Mouse (Mus musculus) Patski (cell line): ENCODE measurements around the gene Cxcr2. TPM values are rescaled to one million over a fixed set of nuclear protein-coding genes. Genes with fewer than 3 reads are reported as not detected.

Experiments used
- ATAC-seq: fragments of 100-300 bp; one replicate; pipeline ENCODE4 v1.8.0; 2021
- CTCF ChIA-PET: fragments of 350-600 bp; sonication (Branson Sonifier 250); formaldehyde crosslinking; loops from one replicate; lab custom pipeline; 2022; ENCODE audit warnings: inconsistent platforms; lab: Charles Lee
- POLR2A ChIA-PET: fragments of 350-600 bp; sonication (Branson Sonifier 250); formaldehyde crosslinking; loops from one replicate; lab custom pipeline; 2022; ENCODE audit warnings: antibody characterized with exemption, inconsistent platforms; lab: Charles Lee
- DNase-seq: peaks from one replicate; pipeline ENCODE4 v3.0.0-alpha.2; 2011; ENCODE audit warnings: low read depth, low spot score
- H3K27me3 ChIP-seq: fragments of 371-371 bp; one replicate; pipeline ENCODE4 v1.5.1; 2021
- CTCF ChIP-seq: fragments of 100-300 bp; IDR thresholded peaks from one replicate; pipeline ENCODE4 v1.5.1; 2021
- in situ Hi-C: fragments of 300-500 bp; cut with MboI; formaldehyde crosslinking; loops from 3 replicates; pipeline ENCODE4 v1.11.1; 2018; ENCODE audit warnings: low pct_unique_long_range_greater_than_20kb, mixed read lengths
- polyA plus RNA-seq: library from polyadenylated mRNA; unstranded; gene quantifications from one replicate; pipeline ENCODE4 v1.2.3, GENCODE M21; 2021

Gene Cxcr2
- polyA plus RNA-seq, 1 experiment from 2014 or later: 0.01 TPM

DNA sequence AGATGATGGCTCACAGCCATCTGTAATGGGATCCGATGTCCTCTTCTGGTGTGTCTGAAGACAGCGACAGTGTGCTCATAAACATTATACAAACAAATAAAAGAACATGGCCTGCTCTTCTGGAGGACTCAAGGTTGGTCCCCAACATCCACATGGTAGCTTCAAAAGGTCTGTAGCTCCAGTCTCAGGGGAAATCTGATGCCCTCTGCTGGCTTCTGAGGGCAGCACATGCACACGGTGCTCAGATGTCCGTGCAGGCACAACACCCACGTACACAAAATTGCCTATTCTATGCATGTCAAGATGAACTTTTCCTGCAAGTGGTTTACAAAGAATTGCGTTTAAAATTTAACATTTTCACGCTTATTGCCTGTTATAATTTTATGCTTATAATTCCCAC, 42.2 kb downstream of the Cxcr2 start:
- DNase-seq (no peak), ATAC-seq (no peak)
- POLR2A ChIA-PET: interaction anchor here (0.6 kb wide), 1 partner anchor 18 kb away, joined by 5 read pairs; no protein-coding TSS in a partner anchor
- TF ChIP-seq CTCF: peak; percentile 68
- CTCF ChIA-PET: interaction anchor here (1.1 to 1.8 kb wide), 2 partner anchors 9 to 294 kb away, joined by 4 read pairs; no protein-coding TSS in a partner anchor
- in situ Hi-C loops: no loop called here
- no peaks in the 10 kb centered on the region for H3K27me3 ChIP-seq

DNA sequence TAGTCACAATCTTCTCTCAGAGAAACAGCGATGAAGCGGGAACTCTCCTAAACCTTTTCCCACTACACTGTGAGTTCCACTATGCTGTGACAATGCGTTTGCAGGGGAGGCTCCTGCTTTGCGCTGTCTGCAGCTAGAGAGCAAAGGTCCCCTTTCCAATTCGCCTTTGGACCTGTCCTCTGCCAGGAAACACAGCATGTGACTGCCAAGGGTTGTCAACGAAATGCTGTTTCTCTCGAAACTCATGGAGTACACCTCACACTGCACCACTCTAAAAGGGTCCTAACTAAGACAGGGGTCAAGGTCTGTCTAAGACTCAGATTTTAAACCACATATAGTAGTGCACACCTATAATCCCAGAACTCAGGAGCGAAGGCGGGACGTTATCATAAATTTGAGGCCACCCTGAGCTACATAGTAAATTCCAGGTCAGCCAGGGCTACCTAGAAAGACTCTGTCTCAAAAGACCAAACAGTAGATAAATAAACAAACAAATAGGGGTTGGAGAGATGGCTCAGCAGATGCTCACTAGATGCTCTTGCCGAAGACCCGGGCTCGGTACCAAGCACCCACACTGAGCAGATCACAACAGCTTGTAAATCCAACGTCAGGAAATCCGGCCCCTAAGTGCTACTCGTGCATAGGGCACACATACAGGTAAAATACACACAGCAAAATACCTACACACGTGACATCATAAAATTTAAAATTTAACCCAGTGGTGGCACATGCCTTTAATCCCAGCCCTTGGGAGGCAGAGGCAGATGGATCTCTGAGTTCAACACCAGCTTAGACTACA, 43.0 kb downstream of the Cxcr2 start:
- CTCF ChIA-PET: interaction anchor here (0.9 kb wide), 1 partner anchor 165 kb away, joined by 3 read pairs; the partner anchor contains the start of gene Catip
- no peak for DNase-seq

DNA sequence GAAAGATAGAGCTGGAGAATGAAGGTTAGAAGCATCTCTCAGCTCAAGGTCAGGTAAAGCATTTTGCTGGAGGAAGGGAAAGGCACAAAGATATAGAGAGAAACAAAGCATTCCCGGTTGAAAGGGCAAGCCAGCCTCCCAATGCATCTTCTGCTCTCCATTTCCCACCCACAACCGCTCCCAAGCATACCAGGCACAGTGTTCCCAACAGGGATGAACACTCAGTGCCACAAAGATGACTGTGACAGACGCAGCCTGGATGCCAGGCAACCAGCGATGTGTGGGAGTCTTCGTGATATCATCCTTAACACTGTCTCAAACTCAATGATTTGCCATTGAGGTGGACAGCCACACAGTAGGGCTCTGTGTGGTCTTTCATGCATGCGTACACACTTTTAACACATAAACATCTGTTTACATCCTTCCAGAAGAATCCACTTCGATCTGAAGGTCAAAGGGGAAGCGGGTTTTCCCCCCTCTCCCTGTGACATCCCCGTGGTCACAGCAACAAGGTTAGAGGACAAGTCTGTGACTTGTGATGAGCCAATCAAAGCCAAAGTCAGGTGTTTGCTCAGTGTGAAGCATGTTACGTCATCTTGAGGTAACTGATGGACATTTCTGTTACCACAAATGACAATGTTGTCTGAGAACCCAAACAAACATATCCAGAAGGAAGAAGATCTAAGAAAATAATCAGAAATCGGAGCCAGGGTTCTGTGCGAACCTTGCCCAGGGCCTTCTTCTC, 44.1 kb downstream of the Cxcr2 start:
- CTCF ChIA-PET: no interaction called here
- POLR2A ChIA-PET: no interaction called here
- H3K27me3 ChIP-seq: no peaks in the 10 kb centered on the region
- DNase-seq (no peak), ATAC-seq (no peak)
- in situ Hi-C loops: no loop called here
- TF ChIP-seq CTCF: no peak

More for the DNA sequence above, 43.0 kb downstream of the Cxcr2 start:
- in situ Hi-C loops: no loop called here
- no peaks in the 10 kb centered on the region for H3K27me3 ChIP-seq
- no peak for ATAC-seq
- TF ChIP-seq CTCF: no peak
- POLR2A ChIA-PET: interaction anchor here (0.5 kb wide), 1 partner anchor 291 kb away, joined by 4 read pairs; no protein-coding TSS in a partner anchor

DNA sequence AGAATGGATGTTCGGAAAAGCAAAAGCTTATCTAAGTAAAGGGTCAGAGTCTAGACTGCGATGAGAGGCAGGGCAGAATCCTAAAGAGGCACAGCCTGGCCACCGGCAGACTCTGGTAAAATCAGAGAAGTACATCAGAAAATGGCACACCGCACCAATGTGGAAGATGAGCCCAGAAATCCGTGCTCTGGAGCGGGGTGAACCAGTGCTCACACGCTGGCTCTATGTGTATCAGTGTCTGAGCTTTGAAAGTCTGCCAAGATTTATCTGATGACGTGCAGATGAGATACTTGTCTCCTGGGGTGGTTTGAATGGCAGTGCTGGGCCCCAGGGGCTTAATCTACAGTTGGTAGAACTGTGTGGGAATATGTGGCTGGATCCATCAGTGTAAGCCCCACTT, 45.3 kb downstream of the Cxcr2 start:
- CTCF ChIA-PET: interaction anchor here (1.0 kb wide), 1 partner anchor 11 kb away, joined by 4 read pairs; no protein-coding TSS in a partner anchor
- DNase-seq: no peak
- TF ChIP-seq CTCF: no peak
- in situ Hi-C loops: no loop called here
- no peaks in the 10 kb centered on the region for H3K27me3 ChIP-seq
- POLR2A ChIA-PET: no interaction called here
- ATAC-seq: no peak

DNA sequence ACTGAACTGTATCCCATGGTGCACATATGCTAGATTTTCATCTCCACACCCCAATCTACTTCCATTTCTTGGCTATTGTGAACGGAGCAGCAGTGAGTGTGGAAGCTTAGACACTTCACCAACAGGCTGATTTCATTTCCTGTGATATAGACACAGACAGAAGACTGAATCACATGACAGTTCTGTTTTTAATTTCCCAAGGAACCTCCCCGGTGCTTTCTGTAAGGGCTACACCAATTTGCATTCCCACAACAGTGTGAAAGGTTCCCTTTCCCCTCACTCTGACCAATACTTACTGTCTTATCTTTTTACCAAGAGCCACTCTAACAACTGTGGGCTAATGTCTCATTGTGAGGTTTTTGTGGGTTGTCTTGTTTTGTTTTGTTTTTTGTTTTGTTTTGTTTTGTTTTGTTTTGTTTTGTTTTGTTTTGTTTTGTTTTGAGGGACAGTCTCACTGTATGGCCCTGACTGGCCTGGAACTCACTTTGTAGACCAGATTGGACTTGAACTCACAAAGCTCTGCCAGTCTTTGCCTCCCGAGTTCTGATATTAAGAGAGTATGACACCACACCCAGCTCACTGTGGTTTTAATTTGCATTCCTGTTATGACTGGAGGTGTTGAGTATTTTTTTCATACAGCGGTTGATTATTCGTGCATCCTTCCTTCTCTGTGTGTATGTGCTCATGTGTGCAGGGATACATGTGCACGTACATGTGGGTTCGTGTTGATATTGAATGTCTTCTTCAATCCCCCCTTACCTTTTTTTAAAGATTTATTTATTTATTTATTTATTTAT, 47.5 kb downstream of the Cxcr2 start:
- ChIA-PET CTCF (no interaction called here), POLR2A (no interaction called here)
- no peak for TF ChIP-seq CTCF
- ATAC-seq (no peak), DNase-seq (no peak)
- in situ Hi-C loops: no loop called here
- no peaks in the 10 kb centered on the region for H3K27me3 ChIP-seq

DNA sequence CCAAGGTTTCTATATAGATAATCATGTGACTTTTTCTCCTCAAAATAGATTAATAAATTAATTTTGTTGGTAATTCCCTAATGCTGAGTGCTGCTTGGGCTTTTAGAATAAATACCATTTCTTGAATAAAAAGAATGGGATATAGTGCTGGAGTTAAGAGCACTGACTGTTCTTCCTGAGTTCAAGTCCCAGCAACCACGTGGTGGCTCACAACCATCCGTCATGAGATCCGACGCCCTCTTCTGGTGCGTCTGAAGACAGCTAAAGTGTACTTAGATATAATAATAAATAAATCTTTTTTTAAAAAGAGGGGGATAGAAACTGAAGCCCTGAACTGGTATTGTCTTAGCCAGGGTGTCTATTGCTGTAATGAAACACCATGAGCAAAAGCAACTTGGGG, 49.7 kb downstream of the Cxcr2 start:
- no peaks in the 10 kb centered on the region for H3K27me3 ChIP-seq
- ChIA-PET POLR2A (no interaction called here), CTCF (no interaction called here)
- no peak for ATAC-seq
- no peak for TF ChIP-seq CTCF
- DNase-seq: no peak
- in situ Hi-C loops: no loop called here

DNA sequence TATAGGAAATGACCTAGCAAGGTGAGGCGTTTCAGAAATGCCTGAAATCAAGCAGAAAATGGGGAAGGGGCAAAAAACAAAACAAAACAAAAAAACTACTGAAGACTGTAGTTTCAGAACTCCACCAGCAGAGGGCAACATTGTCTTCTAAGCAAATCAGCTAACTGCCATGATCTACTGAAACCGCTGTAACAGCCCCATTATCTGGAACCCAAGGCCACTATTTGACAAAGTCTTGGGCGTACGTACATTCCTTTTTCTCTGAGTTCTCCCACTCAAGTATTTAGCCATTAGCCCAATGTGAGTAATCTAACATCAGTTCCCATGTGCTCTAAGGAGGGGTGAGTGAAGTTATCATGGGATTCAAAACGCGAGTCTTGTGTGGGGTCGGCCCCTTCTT, 52.1 kb downstream of the Cxcr2 start:
- DNase-seq (peak; percentile 6), ATAC-seq (no peak)
- ChIA-PET POLR2A (no interaction called here), CTCF (interaction anchor here (0.9 to 4.0 kb wide), 14 partner anchors 10 to 156 kb away, joined by 3 to 16 read pairs (median 4); partner anchors contain the start of genes Aamp, Catip, Gpbar1 and Pnkd)
- no peaks in the 10 kb centered on the region for H3K27me3 ChIP-seq
- in situ Hi-C loops: loop anchor here (5.0 kb wide), 2 partner anchors 76 to 151 kb away; partner anchors contain the start of genes Aamp and Pnkd
- TF ChIP-seq CTCF: peak; percentile 83

DNA sequence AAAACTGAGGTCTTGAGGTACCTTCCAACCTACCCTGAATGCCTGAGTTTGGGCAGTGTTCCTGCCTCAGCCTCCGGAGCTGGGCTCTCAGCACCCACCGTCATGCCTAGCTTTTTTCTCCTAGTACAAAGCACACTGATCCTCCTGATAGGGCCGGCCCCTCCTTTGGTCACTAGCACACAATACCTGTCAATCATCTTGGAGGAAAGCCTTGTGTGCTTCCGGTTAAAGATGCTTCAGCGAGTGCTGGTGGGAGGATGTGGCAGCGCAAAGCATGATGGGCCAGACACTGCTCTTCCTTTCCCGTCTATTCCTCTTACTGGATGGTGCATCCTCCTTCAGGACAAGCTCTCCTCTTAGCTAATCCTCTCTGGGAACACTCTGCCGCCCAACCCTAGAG, 52.9 kb downstream of the Cxcr2 start:
- ATAC-seq: no peak
- ChIA-PET POLR2A (interaction anchor here (0.8 kb wide), 1 partner anchor 30 kb away, joined by 4 read pairs; no protein-coding TSS in a partner anchor), CTCF (interaction anchor here (1.1 to 4.0 kb wide), 11 partner anchors 9 to 155 kb away, joined by 3 to 16 read pairs (median 4); partner anchors contain the start of genes Aamp, Catip, Pnkd and Tmbim1)
- in situ Hi-C loops: loop anchor here (5.0 kb wide), 2 partner anchors 76 to 151 kb away; partner anchors contain the start of genes Aamp and Pnkd
- H3K27me3 ChIP-seq: no peaks in the 10 kb centered on the region
- TF ChIP-seq CTCF: no peak
- no peak for DNase-seq

DNA sequence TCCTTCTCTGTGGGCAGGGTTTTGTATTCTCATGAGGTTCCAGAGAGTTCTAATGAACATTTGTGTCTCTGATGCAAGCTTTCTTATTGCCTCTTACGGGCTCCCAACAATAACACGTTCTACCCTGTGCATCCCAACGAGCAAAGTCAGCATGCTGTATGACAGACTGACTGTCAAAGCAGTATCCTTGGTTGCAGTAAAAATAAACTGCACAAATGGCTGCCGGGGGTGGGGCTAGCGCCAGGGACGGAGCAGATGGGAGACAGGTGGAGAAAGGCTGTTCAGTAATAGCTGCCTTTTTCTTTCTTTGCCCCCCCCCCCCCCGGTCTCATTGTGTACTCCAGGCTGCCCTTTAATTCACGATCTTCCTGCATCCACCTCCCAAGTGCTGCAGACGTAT, 54.1 kb downstream of the Cxcr2 start:
- CTCF ChIA-PET: interaction anchor here (1.3 to 4.0 kb wide), 2 partner anchors 41 to 154 kb away, joined by 3 to 16 read pairs; partner anchors contain the start of gene Catip
- TF ChIP-seq CTCF: no peak
- in situ Hi-C loops: loop anchor here (5.0 kb wide), 2 partner anchors 74 to 149 kb away; partner anchors contain the start of genes Aamp and Pnkd
- POLR2A ChIA-PET: interaction anchor here (0.6 kb wide), 1 partner anchor 233 kb away, joined by 4 read pairs; no protein-coding TSS in a partner anchor
- ATAC-seq: no peak
- no peak for DNase-seq
- H3K27me3 ChIP-seq: no peaks in the 10 kb centered on the region
